Comparison of ENCODE assay signal across 14 mouse cellular contexts in genomic region chr13:92095131-92096090, GRCm38 (mm10). TPM values are rescaled to one million over a fixed set of nuclear protein-coding genes. Genes with fewer than 3 reads are reported as not detected.
DNase-seq lines count a peak whose midpoint lies in the region; ATAC-seq lines count a peak whose summit lies in the region.
"Had no signal": no experiment of that assay in that cellular context is flagged by ENCODE, and none has a peak within 500 bp of the region (broad histone marks: within the 10 kb centered on the region; RNA-seq: fewer than 3 reads in every experiment).

No protein-coding gene starts in this region.

- peaks cover 5% of the 10 kb centered on the region for H3K4me1 ChIP-seq in heart, embryonic 11.5 days (ENCODE audit: control insufficient read depth, insufficient read depth, low read length)
- H3K4me1 ChIP-seq in midbrain, embryonic 10.5 days = no peaks in the 10 kb centered on the region
- H3K4me1 ChIP-seq: lung, embryonic 15.5 days; midbrain, embryonic 12.5 days; stomach, embryonic 15.5 days had no signal

- DNase-seq in frontal cortex, postnatal 14 days (ENCODE audit: low spot score in 2 of 2) = no peak
- DNase-seq in retina, postnatal 1 day = peak; percentile 10
- no peak for DNase-seq in retina, embryonic 14.5 days (ENCODE audit: low spot score)
- DNase-seq in natural killer cell, adult 2 months (ENCODE audit: low spot score in 2 of 2) = peak; percentile 19 to 55
- no peak for DNase-seq in layer of hippocampus, postnatal 10 days (ENCODE audit: low spot score in 2 of 2)
- no peak for DNase-seq in midbrain, embryonic 10.5 days (ENCODE audit: low spot score)
- DNase-seq: right cerebral cortex, postnatal 25 days had no signal

- no peaks in the 10 kb centered on the region for H3K9me3 ChIP-seq in heart, embryonic 11.5 days (replicated peaks; ENCODE audit: control insufficient read depth, low read length)
- 0 out of 2 replicates have a peak, but pooled peaks cover 3% of the 10 kb centered on the region for H3K9me3 ChIP-seq in midbrain, embryonic 10.5 days (replicated peaks)
- H3K9me3 ChIP-seq: lung, embryonic 15.5 days; midbrain, embryonic 12.5 days; neural tube, embryonic 13.5 days; stomach, embryonic 15.5 days had no signal

- H3K36me3 ChIP-seq in heart, embryonic 11.5 days (ENCODE audit: control insufficient read depth, insufficient read depth, low read length) = no peaks in the 10 kb centered on the region
- no peaks in the 10 kb centered on the region for H3K36me3 ChIP-seq in midbrain, embryonic 10.5 days
- H3K36me3 ChIP-seq: lung, embryonic 15.5 days; midbrain, embryonic 12.5 days; neural tube, embryonic 13.5 days; stomach, embryonic 15.5 days had no signal

- H3K4me3 ChIP-seq in heart, embryonic 11.5 days (ENCODE audit: low read depth, low read length) = no peak overlapping the region
- no peak overlapping the region for H3K4me3 ChIP-seq in midbrain, embryonic 10.5 days
- H3K4me3 ChIP-seq: lung, embryonic 15.5 days; midbrain, embryonic 12.5 days; neural tube, embryonic 13.5 days; stomach, embryonic 15.5 days had no signal

- ATAC-seq in frontal cortex, adult (ENCODE audit: low TSS enrichment) = peak; percentile 82
- ATAC-seq in heart, embryonic 11.5 days (replicated peaks; ENCODE audit: insufficient number of reproducible peaks, low FRiP score, low TSS enrichment) = no peak

- no peak overlapping the region for H3K4me2 ChIP-seq in heart, embryonic 11.5 days
- H3K4me2 ChIP-seq: lung, embryonic 15.5 days; midbrain, embryonic 12.5 days; neural tube, embryonic 13.5 days; stomach, embryonic 15.5 days had no signal

- H3K9ac ChIP-seq in heart, embryonic 11.5 days (ENCODE audit: low read depth, low read length) = no peak overlapping the region
- H3K9ac ChIP-seq: lung, embryonic 15.5 days; midbrain, embryonic 12.5 days; neural tube, embryonic 13.5 days; stomach, embryonic 15.5 days had no signal

- no peaks in the 10 kb centered on the region for H3K27me3 ChIP-seq in heart, embryonic 11.5 days (ENCODE audit: control insufficient read depth, insufficient read depth, low read length)
- no peaks in the 10 kb centered on the region for H3K27me3 ChIP-seq in midbrain, embryonic 10.5 days (ENCODE audit: low read depth, poor library complexity, severe bottlenecking)
- H3K27me3 ChIP-seq: CH12.LX; lung, embryonic 15.5 days; midbrain, embryonic 12.5 days; neural tube, embryonic 13.5 days; stomach, embryonic 15.5 days had no signal

- 50% methylated on average over 12 of the region's 12 CpGs for WGBS in heart, embryonic 11.5 days (ENCODE audit: insufficient replicate concordance)
- 70% methylated on average over 12 of the region's 12 CpGs for WGBS in midbrain, embryonic 10.5 days

- 0 out of 2 replicates have a peak overlapping the region, but pooled peaks have one; percentile 35 for H3K27ac ChIP-seq in heart, embryonic 11.5 days (ENCODE audit: low read depth, low read length)
- no peak overlapping the region for H3K27ac ChIP-seq in midbrain, embryonic 10.5 days (replicated peaks)
- H3K27ac ChIP-seq: lung, embryonic 15.5 days; midbrain, embryonic 12.5 days; neural tube, embryonic 13.5 days; stomach, embryonic 15.5 days had no signal

RNA-seq across cellular contexts. Expression of gene Rasgrf2, which starts 36.0 kb away (rescaled TPM):
- polyA plus RNA-seq in heart, embryonic 11.5 days (2014; fragmentation: Nextera tagmentation; extraction: Ambion mirVana) = 0.68 and 0.87 TPM in 2 replicates
- 10 to 100 TPM; 69.9 to 71.0 TPM for total RNA-seq in layer of hippocampus, postnatal 10 days (2021)
- not detected in 2 replicates for polyA plus RNA-seq in midbrain, embryonic 10.5 days (2016; fragmentation: Nextera tagmentation; extraction: Ambion mirVana)

Comparison
In these comparisons a context has a peak if more than half of its experiments do, and no peak if none do; other contexts are left out.
1. DNase-seq: peak in retina, postnatal 1 day (single experiment) and natural killer cell, adult 2 months (2 of 2); none in frontal cortex, postnatal 14 days (0 of 2), retina, embryonic 14.5 days (single experiment), layer of hippocampus, postnatal 10 days (0 of 2) and midbrain, embryonic 10.5 days (single experiment).